Comparison of ENCODE assay signal across 7 mouse cellular contexts in genomic region chr13:47301070-47301469, GRCm38 (mm10).
DNase-seq lines count a peak whose midpoint lies in the region; ATAC-seq lines count a peak whose summit lies in the region.

No protein-coding gene starts in this region.

- peak; percentile 1 to 10 for DNase-seq in kidney, postnatal 36 days
- no peak for DNase-seq in kidney, postnatal 25 days
- peak; percentile 35 for DNase-seq in Muller cell, postnatal 12 days (ENCODE audit: inconsistent ontology term)
- peak; percentile 44 for DNase-seq in embryo, embryonic 11.5 days (ENCODE audit: low read depth, low spot score)
- peak; percentile 2 for DNase-seq in lung, postnatal 36 days
- no peak for DNase-seq in urinary bladder, adult 18-20 months (ENCODE audit: low spot score in 2 of 2)

- ATAC-seq in activated CD4-positive, CD25-positive, alpha-beta regulatory T cell, adult 4 months: no peak

Comparison
In these comparisons a context has a peak if more than half of its experiments do, and no peak if none do; other contexts are left out.
1. DNase-seq: peak in kidney, postnatal 36 days (2 of 2), Muller cell, postnatal 12 days (single experiment), embryo, embryonic 11.5 days (single experiment) and lung, postnatal 36 days (single experiment); none in kidney, postnatal 25 days (0 of 2) and urinary bladder, adult 18-20 months (0 of 2).